Mouse (Mus musculus): ENCODE data around the gene Klhl25. TPM values are rescaled to one million over a fixed set of nuclear protein-coding genes. Genes with fewer than 3 reads are reported as not detected.
A peak's percentile ranks its signal among the peaks of the same experiment; 100 is the strongest.

Klhl25 gene
- polyA plus RNA-seq, 1 experiment from 2014 or later, result 24.6 TPM

DNA sequence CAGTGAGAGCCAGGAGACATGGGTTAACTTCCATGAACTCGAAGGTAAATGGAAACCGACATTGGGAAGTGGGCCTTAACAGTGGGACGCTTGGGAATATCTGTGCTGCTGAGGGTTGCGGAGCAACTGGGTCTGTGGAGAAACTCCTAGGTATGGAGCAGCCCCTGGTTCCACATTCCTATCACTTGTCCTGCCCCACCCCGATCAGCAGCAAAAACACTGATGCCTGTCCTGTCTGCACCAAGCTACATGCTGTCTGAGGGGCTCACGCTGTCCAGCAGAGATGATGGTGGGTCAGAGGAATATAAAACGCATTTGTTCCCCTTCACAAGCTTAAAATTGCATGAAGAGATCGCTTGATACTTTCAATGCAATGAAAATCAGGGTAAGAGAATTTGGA is 32.1 kb downstream of the Klhl25 start:
- Histone ChIP-seq H3K4me2 (peak overlapping the region; percentile 49), H3K9ac (no peak overlapping the region), H3K27ac (no peak overlapping the region), H3K27me3 (no peaks in the 10 kb centered on the region), H3K4me1 (peaks cover 6% of the 10 kb centered on the region), H3K9me3 (no peaks in the 10 kb centered on the region), H3K4me3 (no peak overlapping the region), H3K36me3 (no peaks in the 10 kb centered on the region; the same call in 1 of the 2 replicates)
- WGBS, result 55% methylated on average over 8 of the region's 8 CpGs
- ATAC-seq (ENCODE audit: insufficient number of reproducible peaks, insufficient read depth, low FRiP score, low TSS enrichment, low read depth), result 0 out of 2 replicates have a peak, but pooled peaks have one; percentile 2

GRCm38 (mm10) chr7:75880650-75881049 is 32.5 kb downstream of the Klhl25 start:
- Histone ChIP-seq H3K9me3 (no peaks in the 10 kb centered on the region), H3K9ac (no peak overlapping the region), H3K4me3 (no peak overlapping the region), H3K4me1 (peaks cover 6% of the 10 kb centered on the region), H3K36me3 (no peaks in the 10 kb centered on the region), H3K27me3 (no peaks in the 10 kb centered on the region), H3K4me2 (peak overlapping the region; percentile 49), H3K27ac (no peak overlapping the region)
- peak; percentile 89; the same call in 1 of the 2 replicates for ATAC-seq (ENCODE audit: insufficient number of reproducible peaks, insufficient read depth, low FRiP score, low TSS enrichment, low read depth)
- WGBS, result 2% methylated on average over 8 of the region's 8 CpGs

GRCm38 (mm10) chr7:75881376-75881775 is 33.3 kb downstream of the Klhl25 start:
- no peaks in the 10 kb centered on the region for H3K9me3 ChIP-seq
- H3K9ac ChIP-seq, result no peak overlapping the region
- H3K4me3 ChIP-seq, result no peak overlapping the region
- H3K4me1 ChIP-seq, result peaks cover 6% of the 10 kb centered on the region
- no peaks in the 10 kb centered on the region for H3K36me3 ChIP-seq
- H3K4me2 ChIP-seq, result no peak overlapping the region
- ATAC-seq (ENCODE audit: insufficient number of reproducible peaks, insufficient read depth, low FRiP score, low TSS enrichment, low read depth), result no peak
- WGBS, result 63% methylated on average over 6 of the region's 6 CpGs
- H3K27ac ChIP-seq, result no peak overlapping the region
- H3K27me3 ChIP-seq, result no peaks in the 10 kb centered on the region

DNA sequence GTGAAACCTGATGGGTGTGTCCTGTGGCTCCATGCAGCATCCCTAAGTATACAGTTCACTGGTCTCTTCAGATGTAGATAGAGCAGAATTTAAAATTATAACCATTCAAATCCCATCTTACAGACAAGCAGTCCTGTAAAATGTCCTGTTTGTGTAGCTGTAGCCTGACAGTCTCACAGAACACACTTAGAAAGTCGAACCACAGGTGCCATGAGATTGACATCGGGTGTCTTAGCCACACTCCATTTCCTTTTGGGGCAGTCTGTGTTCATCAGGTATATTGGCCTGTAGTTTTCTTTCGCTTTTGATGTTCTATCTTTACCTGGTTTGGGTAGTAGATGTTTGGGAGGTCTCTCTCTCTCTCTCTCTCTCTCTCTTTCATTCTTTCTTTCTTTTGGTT is 33.7 kb downstream of the Klhl25 start:
- Histone ChIP-seq H3K27me3 (no peaks in the 10 kb centered on the region), H3K36me3 (no peaks in the 10 kb centered on the region), H3K4me2 (no peak overlapping the region), H3K4me1 (peaks cover 6% of the 10 kb centered on the region), H3K27ac (no peak overlapping the region), H3K9me3 (no peaks in the 10 kb centered on the region), H3K4me3 (no peak overlapping the region), H3K9ac (no peak overlapping the region)
- 78% methylated on average over 3 of the region's 3 CpGs for WGBS
- ATAC-seq (ENCODE audit: insufficient number of reproducible peaks, insufficient read depth, low FRiP score, low TSS enrichment, low read depth), result no peak

- no peak overlapping the region for H3K4me2 ChIP-seq
- H3K9ac ChIP-seq, result no peak overlapping the region
- H3K36me3 ChIP-seq, result no peaks in the 10 kb centered on the region
- H3K9me3 ChIP-seq, result no peaks in the 10 kb centered on the region
- no peak overlapping the region for H3K4me3 ChIP-seq
- no peak for ATAC-seq (ENCODE audit: insufficient number of reproducible peaks, insufficient read depth, low FRiP score, low TSS enrichment, low read depth)
- 80% methylated on average over 4 of the region's 4 CpGs for WGBS
- no peaks in the 10 kb centered on the region for H3K27me3 ChIP-seq
- H3K27ac ChIP-seq, result no peak overlapping the region
- no peaks in the 10 kb centered on the region for H3K4me1 ChIP-seq
These were observed 43.4 kb downstream of the Klhl25 start for GRCm38 (mm10) chr7:75891466-75891865.

GRCm38 (mm10) chr7:75892737-75893136 is 44.6 kb downstream of the Klhl25 start:
- H3K9ac ChIP-seq, result no peak overlapping the region
- no peak overlapping the region for H3K4me3 ChIP-seq
- no peak overlapping the region for H3K4me2 ChIP-seq
- H3K36me3 ChIP-seq, result no peaks in the 10 kb centered on the region
- no peak for ATAC-seq (ENCODE audit: insufficient number of reproducible peaks, insufficient read depth, low FRiP score, low TSS enrichment, low read depth)
- H3K27me3 ChIP-seq, result no peaks in the 10 kb centered on the region
- no peaks in the 10 kb centered on the region for H3K9me3 ChIP-seq
- no peak overlapping the region for H3K27ac ChIP-seq
- H3K4me1 ChIP-seq, result no peaks in the 10 kb centered on the region
- WGBS, result 57% methylated on average over 3 of the region's 3 CpGs

DNA sequence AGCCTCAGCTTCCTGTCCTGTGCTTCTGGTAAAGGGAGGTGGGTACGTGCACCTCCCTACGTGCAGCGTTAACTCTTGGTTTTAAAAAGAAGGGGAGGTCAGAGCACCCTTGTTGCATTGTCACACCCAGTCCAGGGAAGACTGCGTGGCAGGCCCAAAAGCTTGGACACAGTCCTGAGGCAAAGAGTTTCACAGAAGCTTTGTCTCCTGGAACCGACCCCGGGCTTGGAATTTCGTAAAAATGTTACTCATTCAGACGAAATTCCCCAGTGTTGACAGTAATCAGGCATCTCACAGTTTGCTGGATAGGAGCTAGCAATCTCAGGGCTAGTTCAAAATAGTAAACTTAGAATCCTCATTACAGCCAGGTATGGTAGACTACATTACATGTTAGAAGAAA is 45.6 kb downstream of the Klhl25 start:
- no peak overlapping the region for H3K4me2 ChIP-seq
- ATAC-seq (ENCODE audit: insufficient number of reproducible peaks, insufficient read depth, low FRiP score, low TSS enrichment, low read depth), result no peak
- no peaks in the 10 kb centered on the region for H3K27me3 ChIP-seq
- H3K9ac ChIP-seq, result no peak overlapping the region
- H3K27ac ChIP-seq, result no peak overlapping the region
- no peaks in the 10 kb centered on the region for H3K4me1 ChIP-seq
- no peak overlapping the region for H3K4me3 ChIP-seq
- H3K36me3 ChIP-seq, result no peaks in the 10 kb centered on the region
- H3K9me3 ChIP-seq, result no peaks in the 10 kb centered on the region
- WGBS, result 89% methylated on average over 8 of the region's 8 CpGs

GRCm38 (mm10) chr7:75897041-75897440 is 48.9 kb downstream of the Klhl25 start:
- Histone ChIP-seq H3K27ac (no peak overlapping the region), H3K4me2 (no peak overlapping the region), H3K9ac (no peak overlapping the region), H3K9me3 (no peaks in the 10 kb centered on the region), H3K27me3 (no peaks in the 10 kb centered on the region), H3K4me3 (no peak overlapping the region), H3K36me3 (no peaks in the 10 kb centered on the region), H3K4me1 (no peaks in the 10 kb centered on the region)
- WGBS, result 88% methylated on average over 5 of the region's 5 CpGs
- no peak for ATAC-seq (ENCODE audit: insufficient number of reproducible peaks, insufficient read depth, low FRiP score, low TSS enrichment, low read depth)

DNA sequence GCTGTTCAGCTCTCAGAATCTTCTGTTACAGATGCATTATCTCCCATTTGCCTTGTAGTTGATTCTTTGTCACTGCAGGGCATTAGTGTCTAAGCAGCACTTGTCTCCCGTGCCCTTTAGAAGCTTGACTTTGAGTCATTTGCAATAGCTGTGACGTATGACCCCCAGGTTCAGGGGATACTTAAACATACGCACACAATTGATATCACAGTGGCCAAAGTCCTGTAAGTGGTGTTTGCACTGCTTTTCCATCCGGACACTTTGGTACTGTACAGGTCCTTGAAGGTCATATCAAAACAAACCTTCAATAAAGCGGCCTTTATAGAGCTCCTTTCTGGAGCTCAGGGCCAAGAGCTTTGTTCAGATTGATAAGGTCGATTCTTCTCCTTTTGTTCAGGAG is 51.0 kb downstream of the Klhl25 start:
- H3K4me1 ChIP-seq, result no peaks in the 10 kb centered on the region
- H3K36me3 ChIP-seq, result no peaks in the 10 kb centered on the region
- ATAC-seq (ENCODE audit: insufficient number of reproducible peaks, insufficient read depth, low FRiP score, low TSS enrichment, low read depth), result no peak
- H3K4me2 ChIP-seq, result no peak overlapping the region
- WGBS, result 83% methylated on average over 6 of the region's 6 CpGs
- H3K4me3 ChIP-seq, result no peak overlapping the region
- H3K9ac ChIP-seq, result no peak overlapping the region
- no peak overlapping the region for H3K27ac ChIP-seq
- no peaks in the 10 kb centered on the region for H3K9me3 ChIP-seq
- H3K27me3 ChIP-seq, result no peaks in the 10 kb centered on the region

DNA sequence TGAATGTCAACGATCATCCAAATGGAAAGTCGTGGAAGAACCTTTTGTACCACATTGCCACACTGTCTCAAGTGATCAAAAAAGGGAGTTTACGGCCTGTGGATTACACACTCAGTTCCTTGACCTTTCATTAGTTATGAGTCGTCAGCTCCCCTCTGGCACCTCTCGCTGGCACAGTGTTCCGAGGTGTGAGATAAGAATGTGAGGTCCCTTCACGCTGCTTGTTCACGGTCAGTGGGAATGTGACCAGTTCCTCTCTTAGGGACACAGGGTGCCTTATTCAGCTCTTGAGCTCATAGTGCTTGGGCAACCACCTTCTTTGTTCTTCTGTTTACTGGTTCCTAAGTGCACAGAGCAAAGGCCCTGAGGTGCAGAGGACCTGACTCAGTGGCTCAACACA is 51.4 kb downstream of the Klhl25 start:
- H3K9me3 ChIP-seq, result no peaks in the 10 kb centered on the region
- H3K4me3 ChIP-seq, result no peak overlapping the region
- whole genome bisulfite sequencing, result 71% methylated on average over 8 of the region's 8 CpGs
- no peak for ATAC-seq (ENCODE audit: insufficient number of reproducible peaks, insufficient read depth, low FRiP score, low TSS enrichment, low read depth)
- no peak overlapping the region for H3K27ac ChIP-seq
- no peaks in the 10 kb centered on the region for H3K27me3 ChIP-seq
- no peaks in the 10 kb centered on the region for H3K36me3 ChIP-seq
- H3K4me1 ChIP-seq, result no peaks in the 10 kb centered on the region
- no peak overlapping the region for H3K9ac ChIP-seq
- no peak overlapping the region for H3K4me2 ChIP-seq

DNA sequence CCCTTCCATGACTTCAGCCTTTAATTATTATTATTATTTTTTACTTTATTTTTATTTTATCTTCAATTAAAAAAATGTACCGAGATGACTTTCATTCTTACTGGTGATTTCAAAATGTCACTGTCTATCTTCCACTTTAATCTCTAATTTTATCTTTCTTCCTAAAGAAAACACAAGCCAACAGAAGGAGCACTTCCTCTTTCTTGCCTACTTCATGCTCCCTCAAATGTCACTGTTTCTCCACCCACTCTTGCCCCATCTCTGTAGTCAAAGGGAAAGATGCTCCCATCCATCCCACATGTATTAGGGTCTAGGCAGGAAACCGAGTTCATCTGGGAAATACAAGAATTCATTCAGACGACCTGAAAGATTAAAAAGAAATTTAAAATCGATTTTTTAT is 51.8 kb downstream of the Klhl25 start:
- no peak for ATAC-seq (ENCODE audit: insufficient number of reproducible peaks, insufficient read depth, low FRiP score, low TSS enrichment, low read depth)
- WGBS, result 75% methylated on average over 4 of the region's 4 CpGs
- no peaks in the 10 kb centered on the region for H3K4me1 ChIP-seq
- H3K4me3 ChIP-seq, result no peak overlapping the region
- H3K27me3 ChIP-seq, result no peaks in the 10 kb centered on the region
- H3K9me3 ChIP-seq, result no peaks in the 10 kb centered on the region
- H3K36me3 ChIP-seq, result no peaks in the 10 kb centered on the region
- no peak overlapping the region for H3K27ac ChIP-seq
- H3K4me2 ChIP-seq, result no peak overlapping the region
- H3K9ac ChIP-seq, result no peak overlapping the region

DNA sequence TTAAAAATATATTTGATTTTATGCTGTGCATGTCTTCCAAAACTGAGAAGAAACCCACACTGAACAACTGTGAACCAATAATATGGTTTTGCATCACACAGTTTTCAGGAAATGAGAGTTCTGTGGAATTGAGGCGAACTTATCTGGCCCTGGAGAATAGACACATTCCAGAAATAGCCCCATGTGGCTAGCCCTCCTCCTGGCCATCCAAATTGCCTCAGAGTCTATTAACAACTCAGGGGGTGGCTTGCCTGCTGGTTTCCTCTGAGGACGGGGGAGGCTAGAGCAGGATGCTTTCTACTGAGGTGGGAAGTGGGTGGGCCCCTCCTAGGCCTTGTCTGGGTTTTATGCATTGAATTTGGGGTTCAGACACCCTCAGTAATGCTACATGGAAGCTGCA is 57.0 kb downstream of the Klhl25 start:
- H3K4me1 ChIP-seq, result peaks cover 1% of the 10 kb centered on the region; the same call in 1 of the 2 replicates
- H3K4me2 ChIP-seq, result no peak overlapping the region
- H3K27ac ChIP-seq, result no peak overlapping the region
- 38% methylated on average over 2 of the region's 2 CpGs for WGBS
- no peaks in the 10 kb centered on the region for H3K27me3 ChIP-seq
- H3K9ac ChIP-seq, result no peak overlapping the region
- H3K4me3 ChIP-seq, result no peak overlapping the region
- H3K9me3 ChIP-seq, result no peaks in the 10 kb centered on the region
- no peak for ATAC-seq (ENCODE audit: insufficient number of reproducible peaks, insufficient read depth, low FRiP score, low TSS enrichment, low read depth)
- no peaks in the 10 kb centered on the region for H3K36me3 ChIP-seq
